Mouse (Mus musculus): ENCODE measurements around the gene Tyw1. TPM values are rescaled to one million over a fixed set of nuclear protein-coding genes. Genes with fewer than 3 reads are reported as not detected.
A peak's percentile ranks its signal among the peaks of the same experiment; 100 is the strongest.

Tyw1 gene
- polyA plus RNA-seq, 1 experiment from 2014 or later, result 13.8 TPM

GRCm38 (mm10) chr5:130319783-130320182 lies 64.4 kb downstream of the Tyw1 start:
- Histone ChIP-seq H3K4me2 (replicated peaks; ENCODE audit: low read depth) (no peak overlapping the region), H3K4me3 (ENCODE audit: low read depth, low read length) (no peak overlapping the region), H3K9me3 (ENCODE audit: control insufficient read depth, low read length) (no peaks in the 10 kb centered on the region), H3K4me1 (replicated peaks; ENCODE audit: control insufficient read depth, insufficient read depth) (no peaks in the 10 kb centered on the region), H3K36me3 (ENCODE audit: control insufficient read depth, insufficient read depth, low read length) (0 out of 2 replicates have a peak, but pooled peaks cover 4% of the 10 kb centered on the region), H3K27me3 (ENCODE audit: control insufficient read depth, insufficient read depth, low read length) (no peaks in the 10 kb centered on the region), H3K9ac (ENCODE audit: low read length) (no peak overlapping the region), H3K27ac (replicated peaks) (no peak overlapping the region)
- TF ChIP-seq CTCF (IDR thresholded peaks at IDR 0.05; ENCODE audit: low read depth) (no peak), EP300 (optimal IDR thresholded peaks at IDR 0.05) (no peak)
- DNase-seq (ENCODE audit: low spot score) (no peak), ATAC-seq (ENCODE audit: low FRiP score, low TSS enrichment) (no peak)
- 88% methylated on average over 5 of the region's 5 CpGs for WGBS

- DNase-seq (ENCODE audit: low spot score) (no peak), ATAC-seq (ENCODE audit: low FRiP score, low TSS enrichment) (no peak)
- H3K9me3 ChIP-seq (ENCODE audit: control insufficient read depth, low read length), result no peaks in the 10 kb centered on the region
- H3K27me3 ChIP-seq (ENCODE audit: control insufficient read depth, insufficient read depth, low read length), result no peaks in the 10 kb centered on the region
- H3K27ac ChIP-seq (replicated peaks), result no peak overlapping the region
- H3K36me3 ChIP-seq (ENCODE audit: control insufficient read depth, insufficient read depth, low read length), result 0 out of 2 replicates have a peak, but pooled peaks cover 2% of the 10 kb centered on the region
- no peaks in the 10 kb centered on the region for H3K4me1 ChIP-seq (replicated peaks; ENCODE audit: control insufficient read depth, insufficient read depth)
- H3K9ac ChIP-seq (ENCODE audit: low read length), result no peak overlapping the region
- TF ChIP-seq EP300 (optimal IDR thresholded peaks at IDR 0.05) (no peak), CTCF (IDR thresholded peaks at IDR 0.05; ENCODE audit: low read depth) (peak; percentile 60)
- H3K4me3 ChIP-seq (ENCODE audit: low read depth, low read length), result no peak overlapping the region
- no peak overlapping the region for H3K4me2 ChIP-seq (replicated peaks; ENCODE audit: low read depth)
- WGBS, result 79% methylated on average over 3 of the region's 3 CpGs
These were observed 65.1 kb downstream of the Tyw1 start for GRCm38 (mm10) chr5:130320485-130320884.

- 96% methylated on average over 8 of the region's 8 CpGs for WGBS
- DNase-seq (ENCODE audit: low spot score) (no peak), ATAC-seq (ENCODE audit: low FRiP score, low TSS enrichment) (no peak)
- H3K27me3 ChIP-seq (ENCODE audit: control insufficient read depth, insufficient read depth, low read length), result no peaks in the 10 kb centered on the region
- no peak overlapping the region for H3K9ac ChIP-seq (ENCODE audit: low read length)
- H3K4me3 ChIP-seq (ENCODE audit: low read depth, low read length), result no peak overlapping the region
- H3K4me1 ChIP-seq (replicated peaks; ENCODE audit: control insufficient read depth, insufficient read depth), result no peaks in the 10 kb centered on the region
- H3K27ac ChIP-seq (replicated peaks), result no peak overlapping the region
- no peak for TF ChIP-seq EP300 (optimal IDR thresholded peaks at IDR 0.05)
- TF ChIP-seq CTCF (IDR thresholded peaks at IDR 0.05; ENCODE audit: low read depth), result no peak
- no peaks in the 10 kb centered on the region for H3K36me3 ChIP-seq (ENCODE audit: control insufficient read depth, insufficient read depth, low read length)
- H3K4me2 ChIP-seq (replicated peaks; ENCODE audit: low read depth), result no peak overlapping the region
- H3K9me3 ChIP-seq (ENCODE audit: control insufficient read depth, low read length), result no peaks in the 10 kb centered on the region
These were observed 70.1 kb downstream of the Tyw1 start for GRCm38 (mm10) chr5:130325486-130325885.

- Histone ChIP-seq H3K27me3 (ENCODE audit: control insufficient read depth, insufficient read depth, low read length) (no peaks in the 10 kb centered on the region), H3K9ac (ENCODE audit: low read length) (no peak overlapping the region), H3K9me3 (ENCODE audit: control insufficient read depth, low read length) (no peaks in the 10 kb centered on the region), H3K36me3 (ENCODE audit: control insufficient read depth, insufficient read depth, low read length) (no peaks in the 10 kb centered on the region), H3K4me2 (replicated peaks; ENCODE audit: low read depth) (no peak overlapping the region), H3K4me3 (ENCODE audit: low read depth, low read length) (no peak overlapping the region), H3K27ac (replicated peaks) (no peak overlapping the region), H3K4me1 (replicated peaks; ENCODE audit: control insufficient read depth, insufficient read depth) (no peaks in the 10 kb centered on the region)
- ATAC-seq (ENCODE audit: low FRiP score, low TSS enrichment), result no peak
- 47% methylated on average over 6 of the region's 6 CpGs for WGBS
- no peak for DNase-seq (ENCODE audit: low spot score)
- TF ChIP-seq EP300 (optimal IDR thresholded peaks at IDR 0.05), result no peak
- TF ChIP-seq CTCF (IDR thresholded peaks at IDR 0.05; ENCODE audit: low read depth), result no peak
These were observed 72.3 kb downstream of the Tyw1 start for GRCm38 (mm10) chr5:130327615-130328263.

GRCm38 (mm10) chr5:130328366-130328765 lies 72.9 kb downstream of the Tyw1 start:
- H3K9me3 ChIP-seq (ENCODE audit: control insufficient read depth, low read length), result no peaks in the 10 kb centered on the region
- H3K4me1 ChIP-seq (replicated peaks; ENCODE audit: control insufficient read depth, insufficient read depth), result no peaks in the 10 kb centered on the region
- H3K4me2 ChIP-seq (replicated peaks; ENCODE audit: low read depth), result no peak overlapping the region
- WGBS, result 78% methylated on average over 9 of the region's 9 CpGs
- H3K27ac ChIP-seq (replicated peaks), result no peak overlapping the region
- DNase-seq (ENCODE audit: low spot score) (no peak), ATAC-seq (ENCODE audit: low FRiP score, low TSS enrichment) (no peak)
- H3K9ac ChIP-seq (ENCODE audit: low read length), result no peak overlapping the region
- H3K36me3 ChIP-seq (ENCODE audit: control insufficient read depth, insufficient read depth, low read length), result no peaks in the 10 kb centered on the region
- no peak for TF ChIP-seq EP300 (optimal IDR thresholded peaks at IDR 0.05)
- no peak overlapping the region for H3K4me3 ChIP-seq (ENCODE audit: low read depth, low read length)
- no peaks in the 10 kb centered on the region for H3K27me3 ChIP-seq (ENCODE audit: control insufficient read depth, insufficient read depth, low read length)

- H3K4me1 ChIP-seq (replicated peaks; ENCODE audit: control insufficient read depth, insufficient read depth), result no peaks in the 10 kb centered on the region
- no peak overlapping the region for H3K9ac ChIP-seq (ENCODE audit: low read length)
- H3K9me3 ChIP-seq (ENCODE audit: control insufficient read depth, low read length), result no peaks in the 10 kb centered on the region
- 76% methylated on average over 2 of the region's 2 CpGs for WGBS
- no peaks in the 10 kb centered on the region for H3K27me3 ChIP-seq (ENCODE audit: control insufficient read depth, insufficient read depth, low read length)
- ATAC-seq (ENCODE audit: low FRiP score, low TSS enrichment), result no peak
- no peak overlapping the region for H3K4me2 ChIP-seq (replicated peaks; ENCODE audit: low read depth)
- H3K36me3 ChIP-seq (ENCODE audit: control insufficient read depth, insufficient read depth, low read length), result no peaks in the 10 kb centered on the region
- no peak overlapping the region for H3K27ac ChIP-seq (replicated peaks)
- TF ChIP-seq CTCF (IDR thresholded peaks at IDR 0.05; ENCODE audit: low read depth) (no peak), EP300 (optimal IDR thresholded peaks at IDR 0.05) (no peak)
- DNase-seq (ENCODE audit: low spot score), result no peak
- H3K4me3 ChIP-seq (ENCODE audit: low read depth, low read length), result no peak overlapping the region
These were observed 74.5 kb downstream of the Tyw1 start for GRCm38 (mm10) chr5:130329889-130330288.

Data from stomach, postnatal 0 days (tissue).